Mouse (Mus musculus) intestine, embryonic 15.5 days (tissue): ENCODE measurements around the gene Shisa5. TPM values are rescaled to one million over a fixed set of nuclear protein-coding genes. Genes with fewer than 3 reads are reported as not detected.
A peak's percentile ranks its signal among the peaks of the same experiment; 100 is the strongest.

ENCODE experiments used
- ATAC-seq: fragments of 200-750 bp; cut with Nextera tagmentation; 2 replicates; pipeline ENCODE4 v1.8.0; 2017; ENCODE audit warnings: moderate TSS enrichment, moderate library complexity
- H3K27ac ChIP-seq: fragments of 300-500 bp; sonication (generic); 2 replicates; pipeline ENCODE4 v1.5.1; 2015; ENCODE audit warnings: mild to moderate bottlenecking, inconsistent platforms
- H3K27me3 ChIP-seq: fragments of 300-500 bp; sonication (generic); replicated peaks from 2 replicates; pipeline ENCODE4 v1.6.1; 2015; ENCODE audit warnings: inconsistent platforms
- H3K36me3 ChIP-seq: fragments of 300-500 bp; sonication (generic); 2 replicates; pipeline ENCODE4 v1.6.1; 2015; ENCODE audit warnings: inconsistent platforms
- H3K4me1 ChIP-seq: fragments of 300-500 bp; sonication (generic); replicated peaks from 2 replicates; pipeline ENCODE4 v1.6.1; 2015; ENCODE audit warnings: inconsistent platforms
- H3K4me2 ChIP-seq: fragments of 300-500 bp; sonication (generic); replicated peaks from 2 replicates; pipeline ENCODE4 v1.6.1; 2015; ENCODE audit warnings: mild to moderate bottlenecking, inconsistent platforms
- H3K4me3 ChIP-seq: fragments of 300-500 bp; sonication (generic); replicated peaks from 2 replicates; pipeline ENCODE4 v1.5.1; 2015; ENCODE audit warnings: inconsistent platforms
- H3K9ac ChIP-seq: fragments of 300-500 bp; sonication (generic); 2 replicates; pipeline ENCODE4 v1.6.1; 2015; ENCODE audit warnings: inconsistent platforms
- H3K9me3 ChIP-seq: fragments of 300-500 bp; sonication (generic); 2 replicates; pipeline ENCODE4 v1.6.1; 2016; ENCODE audit warnings: inconsistent platforms
- WGBS: fragments of 180-500 bp; shearing (Covaris S2); methylation state at CpG from one replicate; pipeline ENCODE4 v1.1.7; 2015; 5-methylcytosine and 5-hydroxymethylcytosine counted together
- polyA plus RNA-seq: library from polyadenylated mRNA; unstranded; fragments of >200 nt; fragmentation: Nextera tagmentation; extraction: Ambion mirVana; gene quantifications from 2 replicates; pipeline ENCODE4 v1.2.1, GENCODE M21; 2015

The Shisa5 gene
- polyA plus RNA-seq, 1 experiment from 2014 or later: 112 TPM

GRCm38 (mm10) chr9:109028919-109029318 is 9.4 kb upstream of the Shisa5 start:
- ATAC-seq: peak; percentile 77; the same call in 1 of the 2 replicates
- 68% methylated on average over 5 of the region's 5 CpGs for WGBS
- H3K27ac ChIP-seq: no peak overlapping the region
- no peak overlapping the region for H3K9ac ChIP-seq
- no peaks in the 10 kb centered on the region; the same call in 1 of the 2 replicates for H3K36me3 ChIP-seq
- no peak overlapping the region for H3K4me3 ChIP-seq
- H3K27me3 ChIP-seq: no peaks in the 10 kb centered on the region
- H3K9me3 ChIP-seq: no peaks in the 10 kb centered on the region
- H3K4me1 ChIP-seq: no peaks in the 10 kb centered on the region
- no peak overlapping the region for H3K4me2 ChIP-seq

DNA sequence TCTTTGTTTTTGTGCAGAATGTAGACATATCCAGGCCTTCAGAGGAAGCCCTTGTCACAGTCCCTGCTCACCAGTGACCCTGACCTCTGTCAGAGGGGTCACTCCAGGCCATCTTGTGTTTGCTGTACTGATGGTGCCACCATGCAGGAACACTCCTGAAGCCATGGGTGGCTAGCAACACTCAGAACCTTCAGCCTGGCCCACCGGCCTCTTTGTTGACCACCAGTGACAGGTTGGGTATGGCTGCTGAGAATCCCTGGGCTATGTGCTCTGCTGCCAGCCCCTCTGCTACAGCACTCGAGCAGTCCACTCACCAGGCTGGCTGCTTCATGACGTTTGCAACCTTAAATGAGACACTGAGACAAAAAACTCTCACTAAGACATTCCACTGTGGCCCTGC is 8.1 kb upstream of the Shisa5 start:
- H3K4me2 ChIP-seq: no peak overlapping the region
- no peaks in the 10 kb centered on the region for H3K4me1 ChIP-seq
- no peak overlapping the region for H3K4me3 ChIP-seq
- no peaks in the 10 kb centered on the region for H3K27me3 ChIP-seq
- 69% methylated on average over 3 of the region's 3 CpGs for WGBS
- no peak overlapping the region for H3K27ac ChIP-seq
- no peak for ATAC-seq
- no peaks in the 10 kb centered on the region; the same call in 1 of the 2 replicates for H3K36me3 ChIP-seq
- no peaks in the 10 kb centered on the region for H3K9me3 ChIP-seq
- H3K9ac ChIP-seq: no peak overlapping the region

DNA sequence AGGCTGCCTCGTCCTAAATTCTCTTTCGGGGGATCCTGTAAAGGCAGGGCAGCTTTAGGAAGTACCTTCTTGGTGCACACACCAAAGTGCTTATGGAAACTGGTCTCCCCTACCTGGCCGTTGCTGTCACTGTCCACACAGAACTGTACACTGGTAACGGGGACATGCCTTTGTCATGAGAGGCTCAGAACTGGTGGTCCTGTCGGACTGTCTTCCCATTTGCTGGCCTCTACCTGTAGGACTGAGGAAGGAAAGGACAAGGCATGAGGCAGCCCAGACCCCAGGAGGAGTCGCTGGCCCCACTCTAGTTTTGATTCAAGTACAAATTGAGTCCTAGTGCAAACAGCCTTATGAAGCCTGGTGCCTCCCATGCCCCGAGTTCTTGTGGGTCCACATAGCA is 7.4 kb upstream of the Shisa5 start:
- Histone ChIP-seq H3K9ac (no peak overlapping the region), H3K27me3 (no peaks in the 10 kb centered on the region), H3K4me3 (no peak overlapping the region), H3K36me3 (no peaks in the 10 kb centered on the region; the same call in 1 of the 2 replicates), H3K4me2 (no peak overlapping the region), H3K4me1 (no peaks in the 10 kb centered on the region), H3K27ac (no peak overlapping the region), H3K9me3 (no peaks in the 10 kb centered on the region)
- ATAC-seq: no peak
- 88% methylated on average over 7 of the region's 7 CpGs for WGBS

- no peaks in the 10 kb centered on the region for H3K9me3 ChIP-seq
- H3K9ac ChIP-seq: no peak overlapping the region
- whole genome bisulfite sequencing: 80% methylated on average over 8 of the region's 8 CpGs
- no peaks in the 10 kb centered on the region; the same call in 1 of the 2 replicates for H3K36me3 ChIP-seq
- H3K4me3 ChIP-seq: no peak overlapping the region
- H3K4me2 ChIP-seq: no peak overlapping the region
- H3K27ac ChIP-seq: no peak overlapping the region
- no peaks in the 10 kb centered on the region for H3K27me3 ChIP-seq
- no peaks in the 10 kb centered on the region for H3K4me1 ChIP-seq
- ATAC-seq: no peak
Measured at GRCm38 (mm10) chr9:109031686-109032085, 6.7 kb upstream of the Shisa5 start.

DNA sequence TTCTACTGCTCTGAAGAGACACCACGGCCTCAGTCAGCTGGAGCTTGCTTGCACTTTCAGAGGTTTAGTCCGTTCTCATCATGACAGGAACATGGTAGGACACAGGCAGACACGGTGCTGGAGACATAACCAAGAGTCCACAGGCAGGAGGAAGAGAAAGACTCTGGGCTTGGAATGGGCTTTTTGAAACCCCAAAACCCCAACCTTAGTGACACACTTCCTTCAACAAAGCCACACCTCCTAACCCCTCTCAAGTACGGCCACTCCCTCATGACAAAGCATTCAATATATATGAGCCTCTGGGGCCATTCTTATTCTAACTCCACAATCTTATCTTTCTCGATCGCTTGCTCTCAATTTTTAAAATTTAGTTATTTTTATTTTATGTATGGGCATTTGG is 5.9 kb upstream of the Shisa5 start:
- Histone ChIP-seq H3K4me3 (no peak overlapping the region), H3K4me2 (no peak overlapping the region), H3K36me3 (no peaks in the 10 kb centered on the region), H3K9ac (no peak overlapping the region), H3K27ac (no peak overlapping the region), H3K4me1 (no peaks in the 10 kb centered on the region), H3K27me3 (no peaks in the 10 kb centered on the region), H3K9me3 (no peaks in the 10 kb centered on the region)
- no peak for ATAC-seq
- WGBS: 79% methylated on average over 6 of the region's 6 CpGs

GRCm38 (mm10) chr9:109038901-109039364 is 568 bp downstream of the Shisa5 start:
- Histone ChIP-seq H3K4me3 (peak overlapping the region; percentile 64), H3K27ac (peak overlapping the region; percentile 78), H3K27me3 (no peaks in the 10 kb centered on the region), H3K36me3 (no peaks in the 10 kb centered on the region), H3K4me1 (peaks cover 28% of the 10 kb centered on the region), H3K4me2 (peak overlapping the region; percentile 78), H3K9me3 (no peaks in the 10 kb centered on the region), H3K9ac (peak overlapping the region; percentile 75)
- 12% methylated on average over 8 of the region's 8 CpGs for WGBS
- peak; percentile 35 for ATAC-seq

- Histone ChIP-seq H3K9me3 (no peaks in the 10 kb centered on the region), H3K9ac (0 out of 2 replicates have a peak overlapping the region, but pooled peaks have one; percentile 10), H3K4me2 (peak overlapping the region; percentile 78), H3K4me3 (peak overlapping the region; percentile 64), H3K4me1 (peaks cover 28% of the 10 kb centered on the region), H3K27me3 (no peaks in the 10 kb centered on the region), H3K36me3 (no peaks in the 10 kb centered on the region), H3K27ac (no peak overlapping the region)
- WGBS: 68% methylated on average over 4 of the region's 4 CpGs
- 0 out of 2 replicates have a peak, but pooled peaks have one; percentile 32 for ATAC-seq
Measured at GRCm38 (mm10) chr9:109039681-109040080, 1.3 kb downstream of the Shisa5 start.

GRCm38 (mm10) chr9:109040216-109040615 is 1.9 kb downstream of the Shisa5 start:
- Histone ChIP-seq H3K9ac (0 out of 2 replicates have a peak overlapping the region, but pooled peaks have one; percentile 10), H3K9me3 (no peaks in the 10 kb centered on the region), H3K27me3 (no peaks in the 10 kb centered on the region), H3K4me2 (peak overlapping the region; percentile 78), H3K36me3 (no peaks in the 10 kb centered on the region), H3K4me1 (peaks cover 28% of the 10 kb centered on the region), H3K4me3 (no peak overlapping the region), H3K27ac (peak overlapping the region; percentile 78)
- ATAC-seq: peak; percentile 1; the same call in 1 of the 2 replicates
- WGBS: 61% methylated on average over 8 of the region's 8 CpGs

DNA sequence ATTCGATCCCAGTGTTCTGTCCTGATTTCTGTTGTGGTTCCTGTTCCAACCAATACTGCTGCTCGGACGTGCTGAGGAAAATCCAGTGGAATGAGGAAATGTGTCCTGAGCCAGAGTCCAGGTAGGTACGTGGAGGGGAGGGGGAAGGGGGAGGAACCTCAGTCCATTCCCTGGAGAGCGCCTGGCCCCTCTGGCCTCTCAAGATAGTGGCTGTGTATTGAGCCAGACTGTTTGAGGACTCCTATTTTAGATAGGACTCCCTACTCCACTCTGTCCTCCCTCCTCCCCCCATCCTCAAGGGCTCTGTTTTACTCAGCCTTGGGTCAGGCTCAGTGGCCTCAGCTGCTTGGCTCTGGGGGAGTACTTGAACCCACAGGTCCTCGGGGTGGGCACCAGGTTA is 2.5 kb downstream of the Shisa5 start:
- WGBS: 53% methylated on average over 6 of the region's 6 CpGs
- peak overlapping the region; percentile 36; the same call in 1 of the 2 replicates for H3K9ac ChIP-seq
- H3K4me1 ChIP-seq: peaks cover 28% of the 10 kb centered on the region
- peak overlapping the region; percentile 78 for H3K4me2 ChIP-seq
- H3K36me3 ChIP-seq: no peaks in the 10 kb centered on the region
- ATAC-seq: peak; percentile 81
- no peaks in the 10 kb centered on the region for H3K9me3 ChIP-seq
- H3K27me3 ChIP-seq: no peaks in the 10 kb centered on the region
- H3K27ac ChIP-seq: peak overlapping the region; percentile 78
- H3K4me3 ChIP-seq: no peak overlapping the region

DNA sequence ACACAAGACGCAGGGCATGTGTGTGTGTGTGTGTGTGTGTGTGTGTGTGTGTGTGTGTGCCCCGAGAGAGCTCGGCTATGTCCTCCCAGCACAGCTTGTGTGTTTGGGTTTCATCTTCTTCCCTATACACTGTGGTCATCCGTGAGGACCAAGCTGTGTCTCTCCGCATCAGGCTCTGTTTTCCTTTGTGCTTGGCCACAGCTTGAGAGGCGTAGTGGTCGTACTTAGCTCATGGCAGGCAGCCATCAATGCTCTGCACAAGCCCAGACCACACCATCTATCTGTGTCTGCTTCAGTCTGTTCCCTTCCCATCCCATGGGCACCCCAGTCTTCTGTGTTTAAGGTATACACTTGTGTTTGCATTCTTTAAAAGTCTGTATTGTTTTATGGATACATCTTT is 3.0 kb downstream of the Shisa5 start:
- no peaks in the 10 kb centered on the region for H3K36me3 ChIP-seq
- no peaks in the 10 kb centered on the region for H3K27me3 ChIP-seq
- peak overlapping the region; percentile 78 for H3K4me2 ChIP-seq
- peak overlapping the region; percentile 78 for H3K27ac ChIP-seq
- H3K9ac ChIP-seq: peak overlapping the region; percentile 23; the same call in 1 of the 2 replicates
- H3K4me3 ChIP-seq: no peak overlapping the region
- peak; percentile 2; the same call in 1 of the 2 replicates for ATAC-seq
- no peaks in the 10 kb centered on the region for H3K9me3 ChIP-seq
- 55% methylated on average over 7 of the region's 7 CpGs for WGBS
- H3K4me1 ChIP-seq: peaks cover 28% of the 10 kb centered on the region

DNA sequence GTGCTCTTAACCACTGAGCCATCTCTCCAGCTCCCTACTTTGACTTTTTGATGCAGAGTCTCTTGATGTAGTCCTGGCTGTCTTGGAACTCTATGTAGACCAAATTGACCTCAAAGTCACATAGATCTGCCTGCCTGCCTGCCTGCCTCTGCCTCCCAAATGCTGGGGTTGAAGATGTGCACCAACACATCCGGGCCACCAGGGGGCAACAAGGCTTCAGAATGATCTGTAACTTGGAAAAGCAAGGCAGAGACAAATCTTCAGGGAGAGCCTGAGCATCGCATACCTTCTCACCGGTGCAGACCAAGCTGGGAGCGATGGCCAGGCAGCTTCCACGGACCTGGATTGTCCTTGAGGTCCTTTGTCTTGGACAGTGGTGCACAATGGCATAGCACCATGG is 7.9 kb downstream of the Shisa5 start:
- Histone ChIP-seq H3K4me2 (no peak overlapping the region), H3K4me3 (no peak overlapping the region), H3K9ac (no peak overlapping the region), H3K9me3 (no peaks in the 10 kb centered on the region), H3K4me1 (peaks cover 2% of the 10 kb centered on the region), H3K36me3 (no peaks in the 10 kb centered on the region), H3K27me3 (no peaks in the 10 kb centered on the region), H3K27ac (no peak overlapping the region)
- 34% methylated on average over 5 of the region's 5 CpGs for WGBS
- no peak; the same call in 1 of the 2 replicates for ATAC-seq

GRCm38 (mm10) chr9:109049316-109049715 is 11.0 kb downstream of the Shisa5 start:
- Histone ChIP-seq H3K9ac (no peak overlapping the region), H3K27me3 (no peaks in the 10 kb centered on the region), H3K9me3 (no peaks in the 10 kb centered on the region), H3K36me3 (no peaks in the 10 kb centered on the region), H3K27ac (no peak overlapping the region), H3K4me3 (no peak overlapping the region), H3K4me2 (no peak overlapping the region), H3K4me1 (peaks cover 2% of the 10 kb centered on the region; the same call in 1 of the 2 replicates)
- 69% methylated on average over 7 of the region's 7 CpGs for WGBS
- ATAC-seq: no peak

- ATAC-seq: no peak
- Histone ChIP-seq H3K9ac (no peak overlapping the region), H3K27me3 (no peaks in the 10 kb centered on the region), H3K4me1 (peaks cover 4% of the 10 kb centered on the region), H3K4me3 (no peak overlapping the region), H3K36me3 (no peaks in the 10 kb centered on the region), H3K27ac (no peak overlapping the region), H3K4me2 (no peak overlapping the region), H3K9me3 (no peaks in the 10 kb centered on the region)
- 73% methylated on average over 9 of the region's 9 CpGs for WGBS
Measured at GRCm38 (mm10) chr9:109049996-109050673, 11.8 kb downstream of the Shisa5 start.
